Mouse (Mus musculus) neural tube, embryonic 11.5 days (tissue): Measurements from ENCODE around the gene Gng2. TPM values are rescaled to one million over a fixed set of nuclear protein-coding genes. Genes with fewer than 3 reads are reported as not detected.

ENCODE experiments used
- ATAC-seq: fragments of 200-750 bp; cut with Nextera tagmentation; 2 replicates; pipeline ENCODE4 v1.8.0; 2017; ENCODE audit warnings: moderate number of reproducible peaks, mild to moderate bottlenecking, moderate TSS enrichment, moderate library complexity; ENCODE audit not compliant: insufficient read depth, low FRiP score, low TSS enrichment
- DNase-seq: peaks from one replicate; pipeline ENCODE4 v3.0.0-alpha.2; 2015; ENCODE audit warnings: low spot score
- H3K27ac ChIP-seq: fragments of 300-500 bp; sonication (generic); 2 replicates; pipeline ENCODE4 v1.5.1; 2014; ENCODE audit warnings: low read depth, mild to moderate bottlenecking, low read length
- H3K27me3 ChIP-seq: fragments of 300-500 bp; sonication (generic); 2 replicates; pipeline ENCODE4 v1.6.1; 2014; ENCODE audit warnings: mild to moderate bottlenecking, low read length, mixed read lengths; ENCODE audit not compliant: control insufficient read depth, insufficient read depth
- H3K36me3 ChIP-seq: fragments of 300-500 bp; sonication (generic); 2 replicates; pipeline ENCODE4 v1.6.1; 2014; ENCODE audit warnings: mild to moderate bottlenecking, low read length, moderate library complexity, mixed read lengths; ENCODE audit not compliant: control insufficient read depth, insufficient read depth
- H3K4me1 ChIP-seq: fragments of 300-500 bp; sonication (generic); 2 replicates; pipeline ENCODE4 v1.6.1; 2014; ENCODE audit warnings: low read length, mixed read lengths; ENCODE audit not compliant: control insufficient read depth, insufficient read depth
- H3K4me2 ChIP-seq: fragments of 300-500 bp; sonication (generic); 2 replicates; pipeline ENCODE4 v1.6.1; 2014; ENCODE audit warnings: low read depth, mild to moderate bottlenecking, moderate library complexity
- H3K4me3 ChIP-seq: fragments of 300-500 bp; sonication (generic); 2 replicates; pipeline ENCODE4 v1.5.1; 2014; ENCODE audit warnings: low read depth, low read length
- H3K9ac ChIP-seq: fragments of 300-500 bp; sonication (generic); 2 replicates; pipeline ENCODE4 v1.6.1; 2014; ENCODE audit warnings: mild to moderate bottlenecking, low read length
- H3K9me3 ChIP-seq: fragments of 300-500 bp; sonication (generic); 2 replicates; pipeline ENCODE4 v1.6.1; 2016; ENCODE audit warnings: low read length; ENCODE audit not compliant: control insufficient read depth
- WGBS: fragments of 180-500 bp; shearing (Covaris S2); extraction: QIAGEN DNeasy Blood & Tissue Kit; methylation state at CpG from one replicate; pipeline ENCODE4 v1.1.7; 2014; 5-methylcytosine and 5-hydroxymethylcytosine counted together
- polyA plus RNA-seq: library from polyadenylated mRNA; unstranded; fragments of >200 nt; fragmentation: Nextera tagmentation; extraction: Ambion mirVana; gene quantifications from 2 replicates; pipeline ENCODE4 v1.2.1, GENCODE M21; 2014

Gene Gng2
- polyA plus RNA-seq, 1 experiment from 2014 or later: 175 TPM

GRCm38 (mm10) chr14:19959860-19960259, 17.6 kb downstream of the Gng2 start:
- no peaks in the 10 kb centered on the region for H3K27me3 ChIP-seq
- DNase-seq: no peak
- no peaks in the 10 kb centered on the region for H3K9me3 ChIP-seq
- no peak overlapping the region for H3K27ac ChIP-seq
- 0 out of 2 replicates have a peak, but pooled peaks cover 2% of the 10 kb centered on the region for H3K36me3 ChIP-seq
- no peak for ATAC-seq
- WGBS: 88% methylated on average over 9 of the region's 9 CpGs
- H3K9ac ChIP-seq: no peak overlapping the region
- H3K4me2 ChIP-seq: no peak overlapping the region
- peaks cover 8% of the 10 kb centered on the region; the same call in 1 of the 2 replicates for H3K4me1 ChIP-seq
- H3K4me3 ChIP-seq: no peak overlapping the region

GRCm38 (mm10) chr14:19955077-19955476, 22.4 kb downstream of the Gng2 start:
- no peak overlapping the region for H3K27ac ChIP-seq
- H3K27me3 ChIP-seq: no peaks in the 10 kb centered on the region
- no peak overlapping the region for H3K4me3 ChIP-seq
- H3K4me2 ChIP-seq: no peak overlapping the region
- H3K9me3 ChIP-seq: no peaks in the 10 kb centered on the region
- peaks cover 2% of the 10 kb centered on the region; the same call in 1 of the 2 replicates for H3K36me3 ChIP-seq
- H3K9ac ChIP-seq: no peak overlapping the region
- DNase-seq (no peak), ATAC-seq (no peak)
- 88% methylated on average over 7 of the region's 7 CpGs for WGBS
- no peaks in the 10 kb centered on the region for H3K4me1 ChIP-seq

- Histone ChIP-seq H3K4me3 (no peak overlapping the region), H3K9ac (no peak overlapping the region), H3K27ac (no peak overlapping the region), H3K4me1 (no peaks in the 10 kb centered on the region), H3K9me3 (no peaks in the 10 kb centered on the region), H3K27me3 (no peaks in the 10 kb centered on the region), H3K36me3 (no peaks in the 10 kb centered on the region; the same call in 1 of the 2 replicates), H3K4me2 (no peak overlapping the region)
- WGBS: 95% methylated on average over 4 of the region's 4 CpGs
- ATAC-seq: no peak
- no peak for DNase-seq
Measured at GRCm38 (mm10) chr14:19950812-19951211, 26.6 kb downstream of the Gng2 start.

GRCm38 (mm10) chr14:19949475-19949874, 28.0 kb downstream of the Gng2 start:
- Histone ChIP-seq H3K27ac (no peak overlapping the region), H3K27me3 (no peaks in the 10 kb centered on the region), H3K4me1 (no peaks in the 10 kb centered on the region), H3K4me2 (no peak overlapping the region), H3K9ac (no peak overlapping the region), H3K9me3 (no peaks in the 10 kb centered on the region), H3K4me3 (no peak overlapping the region), H3K36me3 (no peaks in the 10 kb centered on the region; the same call in 1 of the 2 replicates)
- 96% methylated on average over 2 of the region's 2 CpGs for WGBS
- ATAC-seq (no peak), DNase-seq (no peak)

GRCm38 (mm10) chr14:19946221-19946620, 31.2 kb downstream of the Gng2 start:
- Histone ChIP-seq H3K4me3 (no peak overlapping the region), H3K9ac (no peak overlapping the region), H3K4me1 (peaks cover 6% of the 10 kb centered on the region), H3K9me3 (no peaks in the 10 kb centered on the region), H3K4me2 (no peak overlapping the region), H3K27me3 (no peaks in the 10 kb centered on the region), H3K36me3 (no peaks in the 10 kb centered on the region; the same call in 1 of the 2 replicates), H3K27ac (no peak overlapping the region)
- ATAC-seq: no peak
- 91% methylated on average over 7 of the region's 7 CpGs for WGBS
- DNase-seq: no peak

- Histone ChIP-seq H3K27me3 (no peaks in the 10 kb centered on the region), H3K36me3 (no peaks in the 10 kb centered on the region), H3K9ac (no peak overlapping the region), H3K27ac (no peak overlapping the region), H3K9me3 (no peaks in the 10 kb centered on the region), H3K4me3 (no peak overlapping the region), H3K4me2 (no peak overlapping the region), H3K4me1 (peaks cover 6% of the 10 kb centered on the region)
- WGBS: 66% methylated on average over 3 of the region's 3 CpGs
- DNase-seq: no peak
- ATAC-seq: no peak
Measured at GRCm38 (mm10) chr14:19942732-19943131, 34.7 kb downstream of the Gng2 start.

GRCm38 (mm10) chr14:19942329-19942728, 35.1 kb downstream of the Gng2 start:
- H3K4me2 ChIP-seq: no peak overlapping the region
- H3K27me3 ChIP-seq: no peaks in the 10 kb centered on the region
- no peak overlapping the region for H3K4me3 ChIP-seq
- H3K9ac ChIP-seq: no peak overlapping the region
- no peaks in the 10 kb centered on the region for H3K36me3 ChIP-seq
- H3K27ac ChIP-seq: no peak overlapping the region
- WGBS: 69% methylated on average over 4 of the region's 4 CpGs
- H3K4me1 ChIP-seq: peaks cover 6% of the 10 kb centered on the region
- no peak for ATAC-seq
- no peaks in the 10 kb centered on the region for H3K9me3 ChIP-seq
- DNase-seq: peak; percentile 15

- Histone ChIP-seq H3K9ac (no peak overlapping the region), H3K4me2 (no peak overlapping the region), H3K4me1 (peaks cover 6% of the 10 kb centered on the region), H3K27me3 (no peaks in the 10 kb centered on the region), H3K27ac (no peak overlapping the region), H3K9me3 (no peaks in the 10 kb centered on the region), H3K4me3 (no peak overlapping the region), H3K36me3 (no peaks in the 10 kb centered on the region)
- ATAC-seq (no peak), DNase-seq (no peak)
- 96% methylated on average over 1 of the region's 1 CpGs for WGBS
Measured at GRCm38 (mm10) chr14:19940066-19940465, 37.4 kb downstream of the Gng2 start.

- Histone ChIP-seq H3K9me3 (no peaks in the 10 kb centered on the region), H3K27me3 (no peaks in the 10 kb centered on the region), H3K27ac (no peak overlapping the region), H3K4me2 (no peak overlapping the region), H3K36me3 (no peaks in the 10 kb centered on the region), H3K9ac (no peak overlapping the region), H3K4me3 (no peak overlapping the region), H3K4me1 (peaks cover 6% of the 10 kb centered on the region)
- WGBS: 92% methylated on average over 5 of the region's 5 CpGs
- ATAC-seq (no peak), DNase-seq (no peak)
Measured at GRCm38 (mm10) chr14:19938545-19938944, 38.9 kb downstream of the Gng2 start.
